Mouse (Mus musculus): ENCODE measurements around the gene Ctdspl. TPM values are rescaled to one million over a fixed set of nuclear protein-coding genes. Genes with fewer than 3 reads are reported as not detected.

Gene Ctdspl
- total RNA-seq, 2 experiments from 2014 or later: 0.38 to 4.2 TPM

DNA sequence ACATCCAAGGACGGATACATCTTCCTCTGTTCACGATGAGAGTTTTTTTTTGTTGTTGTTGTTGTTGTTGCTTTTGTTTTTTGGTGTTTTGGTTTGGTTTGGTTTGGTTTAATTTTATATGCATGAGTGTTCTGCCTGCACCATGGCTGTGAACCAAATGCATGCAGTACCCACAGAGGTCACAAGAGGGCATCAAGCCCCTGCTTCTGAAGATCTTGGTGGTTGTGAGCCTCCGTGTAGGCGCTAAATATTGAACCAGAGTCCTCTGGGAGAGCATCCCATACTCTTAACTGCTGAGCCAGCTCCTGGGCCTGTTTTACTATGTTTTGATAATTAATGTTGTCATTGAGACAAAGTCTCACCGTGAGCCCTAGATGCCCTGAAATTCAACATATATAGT lies 11.0 kb upstream of the Ctdspl start:
- no peak for ATAC-seq (replicated peaks; ENCODE audit: low FRiP score, poor library complexity, severe bottlenecking)

GRCm38 (mm10) chr9:118919672-118920186 lies 6.5 kb upstream of the Ctdspl start:
- ATAC-seq (replicated peaks; ENCODE audit: low FRiP score, poor library complexity, severe bottlenecking): no peak

GRCm38 (mm10) chr9:118920798-118921515 lies 5.3 kb upstream of the Ctdspl start:
- ATAC-seq (replicated peaks; ENCODE audit: low FRiP score, poor library complexity, severe bottlenecking): no peak

GRCm38 (mm10) chr9:118921926-118922325 lies 4.3 kb upstream of the Ctdspl start:
- ATAC-seq (replicated peaks; ENCODE audit: low FRiP score, poor library complexity, severe bottlenecking): no peak

DNA sequence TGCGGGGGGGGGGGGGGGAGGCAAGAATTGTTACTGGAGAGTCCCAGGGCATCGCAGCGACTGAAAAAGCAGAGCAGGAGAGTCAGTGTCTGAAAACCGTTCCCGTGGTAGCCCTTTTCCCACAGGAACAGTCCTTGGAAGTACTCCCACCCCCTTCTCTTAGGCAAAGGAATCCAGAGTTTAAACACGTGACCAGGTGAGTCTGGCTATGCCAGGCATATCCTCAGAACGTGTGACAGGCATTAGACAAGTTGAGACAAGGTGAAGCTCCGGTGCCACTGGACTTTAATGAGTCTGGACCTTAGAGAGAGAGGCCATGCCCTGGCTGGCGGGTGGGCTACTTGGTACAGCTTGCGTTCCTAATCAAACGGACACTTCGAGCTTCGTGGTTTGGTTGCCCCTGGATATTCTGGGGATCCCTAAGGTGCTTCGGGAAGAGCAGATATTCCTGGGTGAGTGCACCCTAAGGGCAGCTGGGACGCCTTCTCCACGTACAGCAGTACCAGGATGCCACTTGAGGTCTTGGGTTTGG lies 1.6 kb upstream of the Ctdspl start:
- ATAC-seq (replicated peaks; ENCODE audit: low FRiP score, poor library complexity, severe bottlenecking): no peak

DNA sequence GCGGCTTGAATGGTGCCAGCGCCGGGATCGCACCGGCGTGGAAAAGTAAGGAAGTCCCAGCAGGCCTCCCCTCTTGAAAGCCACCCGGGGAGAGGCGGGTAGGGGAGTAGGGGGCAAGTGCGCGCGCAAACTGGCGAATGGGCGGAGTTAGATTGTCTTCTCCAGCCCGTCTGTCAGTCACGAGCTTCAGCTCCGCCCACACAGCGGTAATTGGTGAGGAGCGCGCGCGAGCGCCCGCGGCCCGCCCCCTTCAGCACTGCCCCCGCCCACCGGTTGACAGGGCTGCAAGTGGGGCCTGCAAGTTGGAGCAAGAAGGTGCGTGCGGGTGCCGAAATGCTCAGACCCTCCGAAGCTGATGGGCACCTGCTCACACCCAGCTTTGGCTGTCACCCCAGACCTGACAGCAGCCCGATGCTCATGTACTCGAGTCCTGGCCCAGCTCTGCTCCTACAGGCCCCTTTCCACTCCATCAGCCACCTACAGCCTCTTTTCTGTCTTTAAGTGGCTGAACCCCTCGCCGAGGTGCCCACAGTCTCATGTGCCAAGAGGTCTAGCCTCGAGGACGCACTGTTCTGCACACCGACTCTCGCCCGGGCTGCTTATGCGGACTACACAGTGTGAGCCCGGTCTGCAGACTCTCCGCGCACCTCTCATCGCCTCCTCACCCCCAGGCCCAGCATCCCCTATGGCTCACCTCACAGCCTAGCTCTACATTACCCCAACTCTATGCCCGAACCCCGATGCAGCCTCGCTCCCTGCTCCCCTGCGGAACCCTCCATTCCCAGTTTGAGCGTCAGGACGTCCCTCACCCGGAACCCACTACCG lies 755 bp upstream of the Ctdspl start:
- ATAC-seq (replicated peaks; ENCODE audit: low FRiP score, poor library complexity, severe bottlenecking): peak; percentile 82

GRCm38 (mm10) chr9:118926688-118927321 lies 552 bp downstream of the Ctdspl start:
- ATAC-seq (replicated peaks; ENCODE audit: low FRiP score, poor library complexity, severe bottlenecking): no peak

DNA sequence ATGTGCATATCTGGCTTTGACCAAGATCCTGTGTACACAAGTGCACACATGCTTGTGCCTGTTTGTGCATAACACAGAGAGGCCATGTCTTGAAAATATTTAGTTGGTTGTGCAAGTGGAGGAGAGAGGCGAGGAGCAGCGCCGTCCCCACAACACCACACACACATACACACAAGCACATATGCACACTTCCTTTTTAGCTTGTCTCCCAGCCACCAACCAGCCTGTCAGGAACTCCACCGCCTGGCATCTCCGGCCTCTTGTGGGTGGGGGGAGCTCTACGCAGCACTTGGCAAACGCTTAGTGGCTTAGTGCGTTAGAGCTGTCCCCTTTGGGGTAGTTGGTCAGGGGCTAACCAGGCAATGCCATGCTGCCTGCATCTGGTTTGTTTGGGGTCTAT lies 1.2 kb downstream of the Ctdspl start:
- ATAC-seq (replicated peaks; ENCODE audit: low FRiP score, poor library complexity, severe bottlenecking): no peak

DNA sequence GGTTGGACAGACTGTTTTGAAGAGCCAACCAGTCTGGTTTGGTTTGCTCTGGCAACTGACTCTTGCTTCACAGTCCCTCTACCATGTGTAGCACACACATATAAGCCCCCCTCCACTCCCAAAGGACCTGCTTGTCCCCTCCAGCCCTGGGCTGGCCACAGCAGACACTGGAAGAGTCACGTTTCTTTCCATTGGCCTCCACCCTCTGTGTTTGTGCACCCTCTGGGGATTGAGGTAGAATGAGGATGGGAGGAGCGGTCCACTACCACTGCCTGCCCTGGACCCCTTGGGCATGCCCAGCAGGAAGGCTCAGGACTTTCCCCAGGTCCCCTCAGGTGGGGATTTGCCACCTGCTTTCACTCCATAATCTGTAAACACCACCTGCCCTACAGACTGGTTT lies 1.8 kb downstream of the Ctdspl start:
- ATAC-seq (replicated peaks; ENCODE audit: low FRiP score, poor library complexity, severe bottlenecking): no peak

GRCm38 (mm10) chr9:118928656-118929055 lies 2.4 kb downstream of the Ctdspl start:
- no peak for ATAC-seq (replicated peaks; ENCODE audit: low FRiP score, poor library complexity, severe bottlenecking)

- ATAC-seq (replicated peaks; ENCODE audit: low FRiP score, poor library complexity, severe bottlenecking): no peak
These were observed 4.4 kb downstream of the Ctdspl start for GRCm38 (mm10) chr9:118930611-118931010.

GRCm38 (mm10) chr9:118933800-118934199 lies 7.5 kb downstream of the Ctdspl start:
- no peak for ATAC-seq (replicated peaks; ENCODE audit: low FRiP score, poor library complexity, severe bottlenecking)

- ATAC-seq (replicated peaks; ENCODE audit: low FRiP score, poor library complexity, severe bottlenecking): no peak
These were observed 8.1 kb downstream of the Ctdspl start for GRCm38 (mm10) chr9:118934319-118934718.

- ATAC-seq (replicated peaks; ENCODE audit: low FRiP score, poor library complexity, severe bottlenecking): no peak
These were observed 8.8 kb downstream of the Ctdspl start for GRCm38 (mm10) chr9:118935098-118935497.

GRCm38 (mm10) chr9:118936071-118936470 lies 9.8 kb downstream of the Ctdspl start:
- no peak for ATAC-seq (replicated peaks; ENCODE audit: low FRiP score, poor library complexity, severe bottlenecking)

GRCm38 (mm10) chr9:118937515-118937914 lies 11.3 kb downstream of the Ctdspl start:
- ATAC-seq (replicated peaks; ENCODE audit: low FRiP score, poor library complexity, severe bottlenecking): no peak

- no peak for ATAC-seq (replicated peaks; ENCODE audit: low FRiP score, poor library complexity, severe bottlenecking)
These were observed 13.2 kb downstream of the Ctdspl start for GRCm38 (mm10) chr9:118939410-118939809.

DNA sequence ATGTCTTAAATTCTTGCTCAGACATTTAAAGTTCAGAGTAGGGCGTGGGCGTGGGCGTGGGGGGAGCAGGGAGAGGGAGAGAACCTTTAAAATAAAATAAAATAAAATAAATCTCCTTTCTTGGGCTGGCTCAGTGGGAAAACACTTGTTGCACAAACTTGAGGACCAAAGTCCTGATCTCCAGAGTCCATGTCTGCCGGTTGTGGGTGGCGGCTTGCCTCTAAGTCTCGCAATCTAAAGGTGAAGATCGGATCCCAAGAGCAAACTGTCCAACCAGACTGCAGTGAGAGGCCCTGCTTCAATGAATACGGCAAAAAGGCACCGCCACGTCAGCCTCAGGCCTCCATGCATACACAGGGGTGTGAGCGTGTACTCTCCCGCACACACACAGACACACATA lies 13.6 kb downstream of the Ctdspl start:
- ATAC-seq (replicated peaks; ENCODE audit: low FRiP score, poor library complexity, severe bottlenecking): no peak

DNA sequence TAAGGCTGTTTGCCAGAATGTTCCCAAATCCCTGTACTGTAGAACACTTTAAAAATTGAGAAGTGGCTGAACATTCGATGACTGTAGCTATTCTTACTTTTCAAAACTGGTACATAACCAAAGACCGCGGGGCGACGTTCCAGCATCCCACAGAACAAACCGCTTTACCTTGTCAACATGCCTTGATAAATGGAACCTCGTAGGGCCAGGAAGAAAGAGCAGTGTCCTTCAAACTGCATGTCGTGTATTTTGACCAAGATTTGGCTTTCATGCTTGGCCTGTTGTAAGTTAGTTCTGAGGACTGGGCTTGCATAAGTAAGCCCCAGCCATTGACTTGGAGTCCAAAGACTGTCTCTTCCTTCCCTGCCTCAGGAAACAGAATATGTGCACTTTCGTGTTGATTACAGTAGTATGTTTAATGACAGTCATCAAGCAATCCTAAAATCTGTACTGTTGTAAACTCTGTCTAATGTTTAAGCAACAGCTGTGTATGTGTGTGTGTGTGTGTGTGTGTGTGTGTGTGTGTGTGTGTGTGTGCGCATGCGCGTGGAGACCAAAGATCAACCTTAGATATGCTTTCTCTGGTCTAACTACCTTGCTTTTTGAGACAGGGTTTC lies 14.4 kb downstream of the Ctdspl start:
- no peak for ATAC-seq (replicated peaks; ENCODE audit: low FRiP score, poor library complexity, severe bottlenecking)

DNA sequence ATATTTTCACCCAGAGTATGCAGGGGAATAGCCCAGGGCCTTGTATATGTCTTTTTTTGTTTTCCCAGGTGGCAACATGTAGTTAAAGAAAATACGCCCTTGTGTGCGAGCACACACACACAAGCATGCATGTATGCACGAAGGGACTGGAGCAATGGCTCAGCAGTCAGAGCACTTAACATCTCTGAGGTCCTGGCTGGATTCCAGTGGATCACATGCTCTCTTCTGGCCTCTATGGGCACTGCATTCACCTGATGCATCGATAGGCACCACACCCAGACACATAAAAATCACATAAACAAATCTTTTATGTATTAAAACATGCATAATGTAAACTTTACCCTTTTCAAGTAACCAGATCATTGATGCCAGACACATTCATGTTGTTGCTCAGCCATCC lies 15.8 kb downstream of the Ctdspl start:
- no peak for ATAC-seq (replicated peaks; ENCODE audit: low FRiP score, poor library complexity, severe bottlenecking)

All from erythroid progenitor cell, adult 5-6 weeks (primary cell).